Mouse (Mus musculus): ENCODE measurements around the gene Rmnd5b. TPM values are rescaled to one million over a fixed set of nuclear protein-coding genes. Genes with fewer than 3 reads are reported as not detected.
A peak's percentile ranks its signal among the peaks of the same experiment; 100 is the strongest.
"Not testable (repeated sequence)": the region's sequence is repeated elsewhere in the genome, so short reads cannot be mapped to it uniquely, and the experiment has no call there.

Gene Rmnd5b
- 10 to 100 TPM; 52.3 to 54.6 TPM for total RNA-seq (2021)
- long read RNA-seq, experiment 1, transcript Rmnd5b-201 (10 exons, 1,946 nt) = major isoform, 110 of 129 reads
- long read RNA-seq, experiment 1, partial matches to known transcripts = 2 of 129 reads
- long read RNA-seq, experiment 1, other reads (novel, unspliced or antisense) = 17 of 129 reads
- long read RNA-seq, experiment 2, transcript Rmnd5b-201 (10 exons, 1,946 nt) = major isoform, 100 of 114 reads
- long read RNA-seq, experiment 2, partial matches to known transcripts = 3 of 114 reads
- long read RNA-seq, experiment 2, other reads (novel, unspliced or antisense) = 11 of 114 reads

- DNase-seq (ENCODE audit: low spot score in 2 of 2) = peak; percentile 95 to 97
- intact Hi-C loops (cut with DNase I) = no loop called here
These were observed at the start of gene Rmnd5b for GRCm38 (mm10) chr11:51635525-51636322. Gene Rmnd5b (minus strand): TSS chr11:51635896.

GRCm38 (mm10) chr11:51681976-51682374 lies 46.3 kb upstream of the Rmnd5b start:
- no peak for DNase-seq (ENCODE audit: low spot score in 2 of 2)
- intact Hi-C loops (cut with DNase I) = loop anchor here (1.0 to 10.0 kb wide), 2 partner anchors 65 to 397 kb away; partner anchors contain the start of gene Col23a1

GRCm38 (mm10) chr11:51681324-51681975 lies 45.8 kb upstream of the Rmnd5b start:
- intact Hi-C loops (cut with DNase I) = loop anchor here (1.0 to 10.0 kb wide), 2 partner anchors 64 to 397 kb away; partner anchors contain the start of gene Col23a1
- peak; percentile 81 to 90 for DNase-seq (ENCODE audit: low spot score in 2 of 2)

GRCm38 (mm10) chr11:51679466-51679865 lies 43.8 kb upstream of the Rmnd5b start:
- DNase-seq (ENCODE audit: low spot score in 2 of 2) = no peak
- intact Hi-C loops (cut with DNase I) = no loop called here

GRCm38 (mm10) chr11:51677737-51678418 lies 42.2 kb upstream of the Rmnd5b start:
- intact Hi-C loops (cut with DNase I) = no loop called here
- DNase-seq (ENCODE audit: low spot score in 2 of 2) = no peak

GRCm38 (mm10) chr11:51675386-51675785 lies 39.7 kb upstream of the Rmnd5b start:
- intact Hi-C loops (cut with DNase I) = no loop called here
- no peak for DNase-seq (ENCODE audit: low spot score in 2 of 2)

GRCm38 (mm10) chr11:51673291-51673690 lies 37.6 kb upstream of the Rmnd5b start:
- no peak for DNase-seq (ENCODE audit: low spot score in 2 of 2)

GRCm38 (mm10) chr11:51671376-51671775 lies 35.7 kb upstream of the Rmnd5b start:
- intact Hi-C loops (cut with DNase I) = no loop called here
- no peak for DNase-seq (ENCODE audit: low spot score in 2 of 2)

More at GRCm38 (mm10) chr11:51673291-51673690, 37.6 kb upstream of the Rmnd5b start:
- intact Hi-C loops (cut with DNase I) = no loop called here

GRCm38 (mm10) chr11:51670846-51671245 lies 35.1 kb upstream of the Rmnd5b start:
- DNase-seq (ENCODE audit: low spot score in 2 of 2) = no peak
- intact Hi-C loops (cut with DNase I) = no loop called here

GRCm38 (mm10) chr11:51664747-51665146 lies 29.1 kb upstream of the Rmnd5b start:
- intact Hi-C loops (cut with DNase I); DNase-seq (ENCODE audit: low spot score in 2 of 2): not testable (repeated sequence)

- no peak for DNase-seq (ENCODE audit: low spot score in 2 of 2)
- intact Hi-C loops (cut with DNase I) = no loop called here
These were observed 26.9 kb upstream of the Rmnd5b start for GRCm38 (mm10) chr11:51662632-51663031.

- no peak for DNase-seq (ENCODE audit: low spot score in 2 of 2)
- intact Hi-C loops (cut with DNase I) = no loop called here
These were observed 26.2 kb upstream of the Rmnd5b start for GRCm38 (mm10) chr11:51661867-51662365.

- intact Hi-C loops (cut with DNase I) = no loop called here
- peak; percentile 26 to 56 for DNase-seq (ENCODE audit: low spot score in 2 of 2)
These were observed 23.0 kb upstream of the Rmnd5b start for GRCm38 (mm10) chr11:51658705-51659104.

- intact Hi-C loops (cut with DNase I) = no loop called here
- DNase-seq (ENCODE audit: low spot score in 2 of 2) = no peak
These were observed 22.6 kb upstream of the Rmnd5b start for GRCm38 (mm10) chr11:51658291-51658690.

- DNase-seq (ENCODE audit: low spot score in 2 of 2) = no peak
- intact Hi-C loops (cut with DNase I) = no loop called here
These were observed 21.3 kb upstream of the Rmnd5b start for GRCm38 (mm10) chr11:51656798-51657521.

- no peak for DNase-seq (ENCODE audit: low spot score in 2 of 2)
- intact Hi-C loops (cut with DNase I) = no loop called here
These were observed 19.2 kb upstream of the Rmnd5b start for GRCm38 (mm10) chr11:51654891-51655290.

GRCm38 (mm10) chr11:51653736-51654135 lies 18.0 kb upstream of the Rmnd5b start:
- no peak for DNase-seq (ENCODE audit: low spot score in 2 of 2)
- intact Hi-C loops (cut with DNase I) = no loop called here

- intact Hi-C loops (cut with DNase I) = no loop called here
- no peak for DNase-seq (ENCODE audit: low spot score in 2 of 2)
These were observed 17.3 kb upstream of the Rmnd5b start for GRCm38 (mm10) chr11:51652889-51653418.
